Mouse (Mus musculus) neutrophil, adult 83 days (primary cell): ENCODE measurements around the gene Siae. TPM values are rescaled to one million over a fixed set of nuclear protein-coding genes. Genes with fewer than 3 reads are reported as not detected.

ENCODE experiments used
- total RNA-seq, 2 experiments: library from RNA; stranded (reverse); gene quantifications; one replicate each; pipeline ENCODE4 v1.2.4; 2023

Gene Siae
- total RNA-seq = 1 to 10 TPM; 6.0 to 6.1 TPM

GRCm38 (mm10) chr9:37554838-37555748 is at the start of gene Siae:
Siae (plus strand) TSS chr9:37555698.

GRCm38 (mm10) chr9:37527396-37528224 is 27.9 kb upstream of the Siae start, which contains the start of gene Esam:
Esam (plus strand) TSS chr9:37528078.

GRCm38 (mm10) chr9:37539170-37540025 is 16.1 kb upstream of the Siae start, which contains the start of gene Vsig2:
Vsig2 (plus strand) TSS chr9:37539255.

GRCm38 (mm10) chr9:37552536-37553293 is 2.8 kb upstream of the Siae start, which contains the start of gene Nrgn:
Nrgn (minus strand) TSS chr9:37552904.

GRCm38 (mm10) chr9:37613182-37613910 is 57.8 kb downstream of the Siae start, which contains the start of gene Spa17:
Spa17 (minus strand) TSS chr9:37613722.

GRCm38 (mm10) chr9:37656931-37657481 is 101.5 kb downstream of the Siae start, which contains the start of gene Tbrg1:
Tbrg1 (minus strand) TSS chr9:37657312.

GRCm38 (mm10) chr9:37669115-37669514 is 113.6 kb downstream of the Siae start, which contains the start of gene Panx3:
Panx3 (minus strand) TSS chr9:37669235.

Other genes starting within 250 kb of the Siae start
- 10 to 100 TPM in 1 of 2 experiments, 1 to 10 TPM in 1; 8.8 to 10.5 TPM for gene Ccdc15, start 207.3 kb upstream of the Siae start, total RNA-seq
- gene Hepacam, start 188.3 kb upstream of the Siae start, total RNA-seq = not detected
- gene Robo4, start 153.8 kb upstream of the Siae start, total RNA-seq = under 1 TPM; 0.13 to 0.20 TPM
- gene Robo3, start 122.5 kb upstream of the Siae start, total RNA-seq = under 1 TPM in 1 of 2 experiments, not detected in 1; 0.15 TPM
- gene Msantd2, start 66.4 kb upstream of the Siae start, total RNA-seq = 10 to 100 TPM; 11.7 to 17.6 TPM
- under 1 TPM; 0.24 to 0.42 TPM for gene Esam, start 27.6 kb upstream of the Siae start, total RNA-seq
- not detected for gene Vsig2, start 16.4 kb upstream of the Siae start, total RNA-seq
- gene Nrgn, start 2.8 kb upstream of the Siae start, total RNA-seq = 1 to 10 TPM; 1.5 TPM
- gene Spa17, start 58.0 kb downstream of the Siae start, total RNA-seq = 1 to 10 TPM in 1 of 2 experiments, not detected in 1; 1.0 TPM
- gene Tbrg1, start 101.6 kb downstream of the Siae start, total RNA-seq = 10 to 100 TPM; 42.1 to 49.6 TPM
- not detected for gene Panx3, start 113.5 kb downstream of the Siae start, total RNA-seq
- gene Olfr160, start 160.6 kb downstream of the Siae start, total RNA-seq = not detected
- not detected for gene Olfr874, start 189.4 kb downstream of the Siae start, total RNA-seq
- not detected for gene Olfr875, start 216.2 kb downstream of the Siae start, total RNA-seq
- not detected for gene Olfr876, start 247.3 kb downstream of the Siae start, total RNA-seq